Mouse (Mus musculus): Measurements from ENCODE around the gene Slc1a5. TPM values are rescaled to one million over a fixed set of nuclear protein-coding genes. Genes with fewer than 3 reads are reported as not detected.

Gene Slc1a5
- polyA plus RNA-seq, 1 experiment from 2014 or later, result 50.8 TPM

- no peaks in the 10 kb centered on the region for H3K9me3 ChIP-seq (replicated peaks)
- peak overlapping the region; percentile 21; the same call in 1 of the 2 replicates for H3K27ac ChIP-seq (ENCODE audit: poor library complexity, severe bottlenecking)
- peaks cover 32% of the 10 kb centered on the region for H3K36me3 ChIP-seq
- peaks cover 78% of the 10 kb centered on the region for H3K4me1 ChIP-seq (replicated peaks)
- H3K27me3 ChIP-seq (replicated peaks), result no peaks in the 10 kb centered on the region
- H3K9ac ChIP-seq, result no peak overlapping the region
- WGBS, result 35% methylated on average over 3 of the region's 3 CpGs
- 0 out of 2 replicates have a peak overlapping the region, but pooled peaks have one; percentile 0 for H3K4me2 ChIP-seq
- H3K4me3 ChIP-seq, result no peak overlapping the region
- no peak for ATAC-seq (ENCODE audit: insufficient number of reproducible peaks, low FRiP score)
Observed at GRCm38 (mm10) chr7:16821091-16821490, 40.0 kb downstream of the Slc1a5 start.

DNA sequence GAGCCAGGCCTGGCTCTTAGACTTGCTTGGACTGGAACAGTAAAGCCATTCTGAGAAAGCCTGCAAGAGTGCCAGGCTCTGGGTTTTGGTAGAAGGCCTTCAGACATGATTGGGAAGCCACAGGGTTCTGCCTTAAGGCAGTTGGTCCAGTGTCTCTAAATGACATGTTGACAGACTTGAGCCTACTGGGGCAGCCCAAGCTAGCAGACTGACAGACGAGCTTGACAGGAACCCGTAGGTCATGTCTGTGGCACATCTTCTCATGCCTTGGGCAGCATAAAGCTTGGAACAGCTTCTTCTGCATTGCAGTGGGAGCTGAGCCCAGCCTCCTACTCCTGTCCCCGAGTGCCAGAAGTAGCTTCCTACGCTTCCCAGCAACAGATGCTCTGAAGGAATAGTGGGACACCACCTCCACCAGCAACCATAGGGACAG is 40.5 kb downstream of the Slc1a5 start:
- H3K9me3 ChIP-seq (replicated peaks), result no peaks in the 10 kb centered on the region
- H3K4me3 ChIP-seq, result no peak overlapping the region
- H3K4me1 ChIP-seq (replicated peaks), result peaks cover 84% of the 10 kb centered on the region
- H3K27ac ChIP-seq (ENCODE audit: poor library complexity, severe bottlenecking), result 0 out of 2 replicates have a peak overlapping the region, but pooled peaks have one; percentile 0
- no peaks in the 10 kb centered on the region for H3K27me3 ChIP-seq (replicated peaks)
- no peak for ATAC-seq (ENCODE audit: insufficient number of reproducible peaks, low FRiP score)
- no peak overlapping the region for H3K4me2 ChIP-seq
- H3K9ac ChIP-seq, result no peak overlapping the region
- peaks cover 38% of the 10 kb centered on the region for H3K36me3 ChIP-seq
- WGBS, result 76% methylated on average over 4 of the region's 4 CpGs

DNA sequence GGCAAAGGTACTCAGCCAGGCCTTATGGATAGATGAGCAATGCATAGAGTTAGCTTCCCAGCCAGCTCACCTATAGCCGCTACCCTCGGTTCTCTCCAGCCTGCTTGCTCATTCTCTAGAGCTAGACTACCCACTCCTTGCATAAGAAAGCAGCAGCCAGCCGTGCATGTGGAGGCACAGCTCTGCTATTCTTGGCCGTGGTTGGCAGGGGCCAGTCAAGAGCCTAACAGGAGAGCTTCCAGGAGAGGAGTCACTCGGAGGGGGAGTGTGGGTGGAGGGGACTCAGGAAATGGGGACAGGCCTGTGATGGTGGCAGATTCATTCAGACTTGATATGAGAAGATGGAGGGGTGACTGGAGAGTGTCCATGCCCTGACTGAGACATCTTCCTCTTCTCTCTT is 42.6 kb downstream of the Slc1a5 start:
- no peak overlapping the region for H3K27ac ChIP-seq (ENCODE audit: poor library complexity, severe bottlenecking)
- H3K9me3 ChIP-seq (replicated peaks), result no peaks in the 10 kb centered on the region
- H3K4me2 ChIP-seq, result no peak overlapping the region
- no peak for ATAC-seq (ENCODE audit: insufficient number of reproducible peaks, low FRiP score)
- H3K4me1 ChIP-seq (replicated peaks), result peaks cover 70% of the 10 kb centered on the region
- 46% methylated on average over 5 of the region's 5 CpGs for WGBS
- no peak overlapping the region for H3K4me3 ChIP-seq
- peaks cover 58% of the 10 kb centered on the region for H3K36me3 ChIP-seq
- H3K27me3 ChIP-seq (replicated peaks), result no peaks in the 10 kb centered on the region
- no peak overlapping the region for H3K9ac ChIP-seq

GRCm38 (mm10) chr7:16825785-16826184 is 44.6 kb downstream of the Slc1a5 start:
- Histone ChIP-seq H3K9ac (peak overlapping the region; percentile 20; the same call in 1 of the 2 replicates), H3K27me3 (replicated peaks) (no peaks in the 10 kb centered on the region), H3K27ac (ENCODE audit: poor library complexity, severe bottlenecking) (no peak overlapping the region), H3K9me3 (replicated peaks) (no peaks in the 10 kb centered on the region), H3K36me3 (peaks cover 79% of the 10 kb centered on the region), H3K4me1 (replicated peaks) (peaks cover 50% of the 10 kb centered on the region), H3K4me2 (no peak overlapping the region), H3K4me3 (no peak overlapping the region)
- 81% methylated on average over 10 of the region's 10 CpGs for WGBS
- ATAC-seq (ENCODE audit: insufficient number of reproducible peaks, low FRiP score), result no peak

- H3K4me1 ChIP-seq (replicated peaks), result peaks cover 42% of the 10 kb centered on the region
- H3K27ac ChIP-seq (ENCODE audit: poor library complexity, severe bottlenecking), result no peak overlapping the region
- no peak for ATAC-seq (ENCODE audit: insufficient number of reproducible peaks, low FRiP score)
- 59% methylated on average over 5 of the region's 5 CpGs for WGBS
- H3K9me3 ChIP-seq (replicated peaks), result no peaks in the 10 kb centered on the region
- H3K27me3 ChIP-seq (replicated peaks), result no peaks in the 10 kb centered on the region
- H3K36me3 ChIP-seq, result peaks cover 87% of the 10 kb centered on the region
- H3K4me2 ChIP-seq, result no peak overlapping the region
- no peak overlapping the region for H3K4me3 ChIP-seq
- H3K9ac ChIP-seq, result 0 out of 2 replicates have a peak overlapping the region, but pooled peaks have one; percentile 20
Observed at GRCm38 (mm10) chr7:16826571-16826970, 45.4 kb downstream of the Slc1a5 start.

- Histone ChIP-seq H3K4me2 (no peak overlapping the region), H3K36me3 (peaks cover 94% of the 10 kb centered on the region), H3K27ac (ENCODE audit: poor library complexity, severe bottlenecking) (no peak overlapping the region), H3K9me3 (replicated peaks) (no peaks in the 10 kb centered on the region), H3K27me3 (replicated peaks) (no peaks in the 10 kb centered on the region), H3K4me3 (no peak overlapping the region), H3K4me1 (replicated peaks) (peaks cover 35% of the 10 kb centered on the region), H3K9ac (no peak overlapping the region)
- WGBS, result 76% methylated on average over 4 of the region's 4 CpGs
- ATAC-seq (ENCODE audit: insufficient number of reproducible peaks, low FRiP score), result no peak
Observed at GRCm38 (mm10) chr7:16827274-16827673, 46.1 kb downstream of the Slc1a5 start.

DNA sequence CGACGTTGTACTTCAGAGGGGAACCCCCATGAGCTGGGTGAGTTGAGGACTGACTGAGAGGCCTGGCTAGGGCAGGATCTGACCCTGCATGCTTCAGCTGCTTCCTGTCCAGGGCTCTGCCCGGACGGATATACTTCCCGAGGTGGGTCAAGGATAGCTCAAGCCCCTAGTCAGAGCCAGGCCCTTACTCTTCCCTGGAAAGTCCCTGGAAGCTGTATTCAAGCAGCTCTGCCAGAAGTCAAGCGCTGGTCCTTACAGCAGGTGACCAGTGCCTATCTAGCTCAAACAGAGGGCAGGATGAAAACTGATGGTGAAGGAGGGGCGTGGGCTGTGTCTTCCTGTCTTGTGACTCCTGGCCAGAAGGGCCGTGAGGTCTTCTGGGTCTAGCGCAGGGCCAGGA is 49.3 kb downstream of the Slc1a5 start:
- H3K27me3 ChIP-seq (replicated peaks), result no peaks in the 10 kb centered on the region
- no peak overlapping the region for H3K4me2 ChIP-seq
- H3K9me3 ChIP-seq (replicated peaks), result no peaks in the 10 kb centered on the region
- H3K4me3 ChIP-seq, result no peak overlapping the region
- no peak for ATAC-seq (ENCODE audit: insufficient number of reproducible peaks, low FRiP score)
- no peak overlapping the region for H3K9ac ChIP-seq
- peaks cover 15% of the 10 kb centered on the region for H3K4me1 ChIP-seq (replicated peaks)
- no peak overlapping the region for H3K27ac ChIP-seq (ENCODE audit: poor library complexity, severe bottlenecking)
- 82% methylated on average over 9 of the region's 9 CpGs for WGBS
- peaks cover 98% of the 10 kb centered on the region for H3K36me3 ChIP-seq

GRCm38 (mm10) chr7:16837916-16838803 is 57.0 kb downstream of the Slc1a5 start:
- H3K36me3 ChIP-seq, result peaks cover 70% of the 10 kb centered on the region
- no peak overlapping the region for H3K4me3 ChIP-seq
- no peaks in the 10 kb centered on the region for H3K9me3 ChIP-seq (replicated peaks)
- WGBS, result 90% methylated on average over 18 of the region's 18 CpGs
- no peak overlapping the region for H3K27ac ChIP-seq (ENCODE audit: poor library complexity, severe bottlenecking)
- no peak for ATAC-seq (ENCODE audit: insufficient number of reproducible peaks, low FRiP score)
- no peak overlapping the region for H3K4me2 ChIP-seq
- no peaks in the 10 kb centered on the region for H3K27me3 ChIP-seq (replicated peaks)
- H3K9ac ChIP-seq, result no peak overlapping the region
- H3K4me1 ChIP-seq (replicated peaks), result peaks cover 14% of the 10 kb centered on the region

GRCm38 (mm10) chr7:16838804-16839426 is 57.8 kb downstream of the Slc1a5 start:
- H3K4me3 ChIP-seq, result no peak overlapping the region
- H3K27ac ChIP-seq (ENCODE audit: poor library complexity, severe bottlenecking), result no peak overlapping the region
- H3K4me2 ChIP-seq, result no peak overlapping the region
- WGBS, result 78% methylated on average over 6 of the region's 6 CpGs
- H3K9me3 ChIP-seq (replicated peaks), result no peaks in the 10 kb centered on the region
- no peak for ATAC-seq (ENCODE audit: insufficient number of reproducible peaks, low FRiP score)
- H3K9ac ChIP-seq, result no peak overlapping the region
- peaks cover 63% of the 10 kb centered on the region for H3K36me3 ChIP-seq
- no peaks in the 10 kb centered on the region for H3K27me3 ChIP-seq (replicated peaks)
- H3K4me1 ChIP-seq (replicated peaks), result peaks cover 19% of the 10 kb centered on the region

GRCm38 (mm10) chr7:16839427-16840108 is 58.4 kb downstream of the Slc1a5 start:
- Histone ChIP-seq H3K27me3 (replicated peaks) (no peaks in the 10 kb centered on the region), H3K4me2 (no peak overlapping the region), H3K9me3 (replicated peaks) (no peaks in the 10 kb centered on the region), H3K36me3 (peaks cover 56% of the 10 kb centered on the region), H3K27ac (ENCODE audit: poor library complexity, severe bottlenecking) (no peak overlapping the region), H3K9ac (no peak overlapping the region), H3K4me3 (no peak overlapping the region), H3K4me1 (replicated peaks) (peaks cover 24% of the 10 kb centered on the region)
- WGBS, result 93% methylated on average over 12 of the region's 12 CpGs
- no peak for ATAC-seq (ENCODE audit: insufficient number of reproducible peaks, low FRiP score)

DNA sequence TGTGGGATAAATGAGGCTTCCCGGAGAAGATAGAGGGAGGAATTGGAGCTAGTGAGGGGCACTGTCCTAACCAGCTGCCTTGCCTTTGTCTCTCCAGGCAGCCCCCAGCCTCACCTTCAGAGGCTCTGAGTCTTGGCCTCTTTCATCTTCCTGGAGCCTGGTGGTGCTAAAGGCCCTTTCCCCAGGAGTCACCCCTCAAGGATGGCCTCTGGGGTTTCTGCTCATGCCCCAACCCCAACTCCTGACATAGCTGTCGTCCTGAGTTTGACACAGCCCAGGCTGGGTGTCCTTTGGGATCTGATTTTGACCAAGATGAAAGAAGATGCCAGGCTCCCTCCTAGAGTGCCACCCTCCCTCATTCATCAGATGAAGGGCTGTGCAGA is 59.0 kb downstream of the Slc1a5 start:
- no peak overlapping the region for H3K4me2 ChIP-seq
- no peak for ATAC-seq (ENCODE audit: insufficient number of reproducible peaks, low FRiP score)
- no peak overlapping the region for H3K27ac ChIP-seq (ENCODE audit: poor library complexity, severe bottlenecking)
- H3K9me3 ChIP-seq (replicated peaks), result no peaks in the 10 kb centered on the region
- peaks cover 51% of the 10 kb centered on the region for H3K36me3 ChIP-seq
- peaks cover 28% of the 10 kb centered on the region for H3K4me1 ChIP-seq (replicated peaks)
- no peaks in the 10 kb centered on the region for H3K27me3 ChIP-seq (replicated peaks)
- WGBS, result 94% methylated on average over 2 of the region's 2 CpGs
- no peak overlapping the region for H3K4me3 ChIP-seq
- H3K9ac ChIP-seq, result no peak overlapping the region

All from heart, embryonic 12.5 days (tissue).